Mouse (Mus musculus): ENCODE data around the gene 1700025C18Rik. TPM values are rescaled to one million over a fixed set of nuclear protein-coding genes. Genes with fewer than 3 reads are reported as not detected.

1700025C18Rik gene
- polyA plus RNA-seq, 1 experiment from 2014 or later: not detected

DNA sequence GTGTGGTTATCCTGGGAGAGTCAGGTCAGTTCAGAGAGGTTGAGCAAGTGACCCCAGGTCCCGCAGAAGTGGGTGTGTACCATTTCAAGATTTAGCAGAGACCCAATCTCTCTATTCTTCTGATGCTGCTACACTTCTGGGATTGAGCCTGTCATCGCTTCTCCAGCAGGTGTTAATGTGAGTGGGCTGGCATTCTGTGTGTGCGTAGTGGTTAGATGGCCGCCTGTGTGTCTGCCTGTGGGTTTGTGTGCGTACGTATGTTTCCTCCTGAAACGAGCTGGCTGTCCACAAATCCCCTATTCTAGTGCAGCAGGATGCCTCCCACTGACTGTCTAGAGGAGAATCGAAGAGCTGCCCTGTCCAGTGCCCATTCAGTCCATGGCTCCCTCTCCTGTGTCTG is 12.5 kb downstream of the 1700025C18Rik start:
- Histone ChIP-seq H3K4me3 (no peak overlapping the region), H3K9ac (no peak overlapping the region), H3K27ac (replicated peaks) (no peak overlapping the region), H3K4me2 (no peak overlapping the region), H3K9me3 (no peaks in the 10 kb centered on the region), H3K36me3 (no peaks in the 10 kb centered on the region), H3K27me3 (replicated peaks) (peaks cover 85% of the 10 kb centered on the region), H3K4me1 (peaks cover 13% of the 10 kb centered on the region)
- WGBS: 52% methylated on average over 8 of the region's 8 CpGs
- no peak for ATAC-seq (ENCODE audit: extremely low read depth, insufficient number of reproducible peaks, low FRiP score, low TSS enrichment)

DNA sequence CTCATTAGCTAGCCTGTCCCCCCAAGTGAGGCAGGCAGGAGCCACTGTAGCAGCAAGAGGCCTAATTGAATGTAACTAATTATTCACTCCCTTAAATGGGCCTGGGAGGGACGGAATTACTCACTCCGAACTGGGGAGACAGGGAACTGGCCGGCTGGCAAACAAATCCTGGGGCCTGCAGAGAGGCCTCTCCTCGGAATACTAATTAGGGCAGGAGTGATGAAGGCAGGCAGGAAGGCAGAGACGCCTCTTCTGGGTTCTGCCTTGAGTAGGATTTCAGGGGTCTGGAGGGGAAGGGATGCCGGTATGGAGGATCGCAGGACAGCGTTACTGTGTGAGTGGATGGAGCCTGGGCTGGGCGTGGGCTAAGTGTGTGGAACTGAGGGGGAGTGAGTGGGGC is 13.5 kb downstream of the 1700025C18Rik start:
- 5% methylated on average over 9 of the region's 9 CpGs for WGBS
- Histone ChIP-seq H3K4me1 (peaks cover 13% of the 10 kb centered on the region), H3K4me2 (no peak overlapping the region), H3K9ac (no peak overlapping the region), H3K27me3 (replicated peaks) (peaks cover 94% of the 10 kb centered on the region), H3K4me3 (no peak overlapping the region), H3K27ac (replicated peaks) (no peak overlapping the region), H3K9me3 (no peaks in the 10 kb centered on the region), H3K36me3 (no peaks in the 10 kb centered on the region)
- no peak for ATAC-seq (ENCODE audit: extremely low read depth, insufficient number of reproducible peaks, low FRiP score, low TSS enrichment)

DNA sequence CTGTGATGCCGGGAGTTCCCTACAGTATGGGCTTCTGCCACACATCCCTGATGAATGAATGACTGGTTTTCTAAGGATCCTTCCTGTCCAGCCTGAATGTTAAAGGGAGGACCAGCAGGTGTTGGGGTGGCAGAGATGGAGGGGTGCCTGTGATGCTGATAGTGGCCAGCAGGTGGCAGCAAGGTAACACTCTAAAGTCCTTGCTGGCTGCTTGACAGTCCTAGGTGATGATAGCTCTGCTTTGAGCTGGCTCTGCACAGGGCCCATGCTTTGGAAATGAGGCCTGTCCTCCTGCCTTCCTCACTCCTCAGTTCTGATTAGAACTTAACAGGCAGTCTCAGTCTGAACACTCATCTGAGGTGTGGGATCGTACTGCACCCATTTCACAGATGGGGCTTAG is 15.6 kb downstream of the 1700025C18Rik start:
- no peak overlapping the region for H3K9ac ChIP-seq
- no peaks in the 10 kb centered on the region for H3K9me3 ChIP-seq
- no peaks in the 10 kb centered on the region for H3K36me3 ChIP-seq
- no peak overlapping the region for H3K4me3 ChIP-seq
- no peak for ATAC-seq (ENCODE audit: extremely low read depth, insufficient number of reproducible peaks, low FRiP score, low TSS enrichment)
- no peak overlapping the region for H3K27ac ChIP-seq (replicated peaks)
- peaks cover 95% of the 10 kb centered on the region for H3K27me3 ChIP-seq (replicated peaks)
- 32% methylated on average over 2 of the region's 2 CpGs for WGBS
- peaks cover 16% of the 10 kb centered on the region for H3K4me1 ChIP-seq
- no peak overlapping the region for H3K4me2 ChIP-seq

DNA sequence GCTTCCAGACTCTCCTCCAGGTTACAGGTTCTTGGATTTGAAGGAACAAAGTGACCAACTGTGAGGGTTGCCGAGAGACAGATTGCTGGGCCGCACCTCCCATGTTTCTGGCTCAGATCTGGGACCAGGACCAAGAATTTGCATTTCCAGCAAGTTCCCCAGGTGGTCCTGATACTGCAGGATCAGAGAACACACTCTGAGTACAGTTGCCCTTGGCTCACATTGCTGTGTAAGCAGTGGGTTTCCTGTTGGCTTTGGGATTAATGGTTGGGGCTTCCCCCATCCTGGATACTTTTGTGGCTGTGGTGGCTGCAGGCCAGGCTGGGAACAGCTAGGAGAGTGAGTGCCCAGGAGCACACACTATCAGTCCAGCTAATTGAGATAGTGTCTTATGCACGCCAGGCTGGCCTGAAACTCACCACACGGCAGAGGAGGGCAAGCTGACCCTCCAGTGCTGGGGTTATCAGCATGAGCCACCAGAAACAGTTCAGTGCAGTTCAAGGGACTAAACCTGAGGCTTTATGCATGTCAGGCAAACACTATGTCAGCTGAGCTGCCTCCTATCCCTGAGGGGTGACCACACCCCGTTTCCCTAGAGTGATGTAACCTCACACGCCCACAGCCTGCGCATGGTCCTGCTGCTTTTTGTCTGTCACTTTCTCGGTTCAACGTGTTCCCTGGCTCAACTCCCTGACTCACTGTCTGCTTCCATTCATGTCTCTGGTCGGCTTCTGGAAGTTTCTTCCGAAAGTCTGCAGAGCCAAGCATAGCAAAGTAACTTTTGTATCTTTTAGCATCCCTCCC is 16.3 kb downstream of the 1700025C18Rik start:
- H3K9me3 ChIP-seq: no peaks in the 10 kb centered on the region
- WGBS: 24% methylated on average over 11 of the region's 11 CpGs
- peaks cover 16% of the 10 kb centered on the region for H3K4me1 ChIP-seq
- H3K27me3 ChIP-seq (replicated peaks): peaks cover 95% of the 10 kb centered on the region
- H3K9ac ChIP-seq: no peak overlapping the region
- ATAC-seq (ENCODE audit: extremely low read depth, insufficient number of reproducible peaks, low FRiP score, low TSS enrichment): no peak
- H3K36me3 ChIP-seq: no peaks in the 10 kb centered on the region
- no peak overlapping the region for H3K4me3 ChIP-seq
- H3K4me2 ChIP-seq: no peak overlapping the region
- H3K27ac ChIP-seq (replicated peaks): no peak overlapping the region

DNA sequence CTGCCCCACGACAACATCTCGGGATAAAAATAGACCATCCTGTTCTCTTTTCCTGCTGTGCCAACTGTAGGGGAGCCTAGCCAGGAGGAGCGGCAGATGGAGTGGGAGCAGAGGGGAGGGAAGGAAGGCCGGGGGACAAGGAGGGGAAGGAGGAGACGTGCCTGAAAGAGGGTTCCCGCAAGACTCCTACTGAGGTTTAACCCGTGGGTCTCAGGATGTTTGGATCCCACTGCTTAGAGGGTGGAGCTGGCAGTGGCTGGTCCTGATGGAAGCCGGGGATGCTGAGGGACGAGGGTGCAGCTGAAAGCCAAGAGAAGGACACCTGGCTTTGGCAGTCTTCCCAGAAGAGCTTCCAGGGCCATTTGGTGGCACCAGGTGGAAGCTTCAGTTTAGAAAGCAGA is 17.2 kb downstream of the 1700025C18Rik start:
- no peak overlapping the region for H3K9ac ChIP-seq
- H3K9me3 ChIP-seq: no peaks in the 10 kb centered on the region
- peaks cover 94% of the 10 kb centered on the region for H3K27me3 ChIP-seq (replicated peaks)
- 16% methylated on average over 9 of the region's 9 CpGs for WGBS
- ATAC-seq (ENCODE audit: extremely low read depth, insufficient number of reproducible peaks, low FRiP score, low TSS enrichment): no peak
- H3K4me3 ChIP-seq: no peak overlapping the region
- H3K4me2 ChIP-seq: no peak overlapping the region
- no peaks in the 10 kb centered on the region for H3K36me3 ChIP-seq
- H3K4me1 ChIP-seq: peaks cover 16% of the 10 kb centered on the region
- H3K27ac ChIP-seq (replicated peaks): no peak overlapping the region

DNA sequence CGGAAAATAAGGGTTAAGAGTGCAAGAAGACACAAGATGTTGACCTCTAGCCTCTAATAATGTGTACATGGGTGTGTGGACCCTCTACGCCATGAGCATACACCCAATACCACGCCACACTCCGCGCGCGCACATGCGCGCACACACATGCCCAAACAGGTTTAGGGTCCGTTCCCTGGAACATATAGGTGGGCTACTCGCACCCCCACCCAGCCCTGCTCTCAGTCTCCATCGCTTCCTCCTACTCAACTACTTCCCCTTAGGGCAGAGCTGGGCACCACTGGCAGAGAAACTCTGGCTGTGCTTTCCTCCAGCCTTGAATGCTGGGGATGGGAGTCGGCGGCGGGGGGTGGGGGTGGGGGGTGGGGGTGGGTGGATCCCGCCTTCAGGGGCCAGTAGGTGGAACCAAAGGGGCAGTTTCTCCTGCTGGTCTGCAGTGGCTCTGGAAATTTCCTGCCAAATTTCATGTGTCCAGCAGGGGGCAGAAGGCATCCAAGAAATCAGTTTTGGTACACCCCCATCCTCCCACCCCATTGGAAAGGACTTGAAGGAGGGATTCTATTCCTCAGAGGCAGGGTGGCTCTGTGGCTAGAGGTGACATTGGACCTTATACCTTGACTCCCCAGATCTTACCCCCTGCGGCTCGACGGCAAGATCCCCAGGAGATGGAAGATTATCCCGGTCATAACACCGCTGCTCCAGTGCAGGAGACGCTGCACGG is 20.3 kb downstream of the 1700025C18Rik start:
- WGBS: 23% methylated on average over 23 of the region's 23 CpGs
- no peak overlapping the region for H3K4me3 ChIP-seq
- no peak overlapping the region for H3K27ac ChIP-seq (replicated peaks)
- H3K4me1 ChIP-seq: peaks cover 16% of the 10 kb centered on the region
- H3K9ac ChIP-seq: no peak overlapping the region
- H3K36me3 ChIP-seq: no peaks in the 10 kb centered on the region
- H3K9me3 ChIP-seq: no peaks in the 10 kb centered on the region
- H3K4me2 ChIP-seq: peak overlapping the region; percentile 13; the same call in 1 of the 2 replicates
- H3K27me3 ChIP-seq (replicated peaks): peaks cover 75% of the 10 kb centered on the region
- no peak for ATAC-seq (ENCODE audit: extremely low read depth, insufficient number of reproducible peaks, low FRiP score, low TSS enrichment)

DNA sequence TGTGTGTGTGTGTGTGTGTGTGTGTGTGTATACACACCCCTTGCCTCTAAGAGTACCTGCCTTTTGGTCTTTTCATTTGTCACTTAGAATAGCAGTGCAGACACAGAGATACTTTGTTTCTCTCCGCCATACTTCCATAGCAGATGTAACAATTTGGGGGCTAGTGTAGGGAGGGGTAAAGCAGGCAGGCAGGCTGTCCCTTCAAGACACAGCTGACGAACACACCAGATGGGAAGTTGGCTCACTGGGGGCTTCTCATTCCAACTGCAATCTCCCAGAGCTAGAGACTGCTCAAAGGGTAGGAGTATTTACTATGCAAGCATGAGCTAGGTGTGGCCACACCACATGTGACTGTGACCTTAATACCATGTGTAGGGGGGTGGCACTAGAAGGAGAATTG is 21.7 kb downstream of the 1700025C18Rik start:
- Histone ChIP-seq H3K27me3 (replicated peaks) (peaks cover 62% of the 10 kb centered on the region), H3K36me3 (no peaks in the 10 kb centered on the region), H3K9ac (no peak overlapping the region), H3K9me3 (no peaks in the 10 kb centered on the region), H3K4me3 (no peak overlapping the region), H3K4me1 (peaks cover 9% of the 10 kb centered on the region), H3K27ac (replicated peaks) (no peak overlapping the region), H3K4me2 (no peak overlapping the region)
- ATAC-seq (ENCODE audit: extremely low read depth, insufficient number of reproducible peaks, low FRiP score, low TSS enrichment): no peak
- WGBS: 59% methylated on average over 2 of the region's 2 CpGs

DNA sequence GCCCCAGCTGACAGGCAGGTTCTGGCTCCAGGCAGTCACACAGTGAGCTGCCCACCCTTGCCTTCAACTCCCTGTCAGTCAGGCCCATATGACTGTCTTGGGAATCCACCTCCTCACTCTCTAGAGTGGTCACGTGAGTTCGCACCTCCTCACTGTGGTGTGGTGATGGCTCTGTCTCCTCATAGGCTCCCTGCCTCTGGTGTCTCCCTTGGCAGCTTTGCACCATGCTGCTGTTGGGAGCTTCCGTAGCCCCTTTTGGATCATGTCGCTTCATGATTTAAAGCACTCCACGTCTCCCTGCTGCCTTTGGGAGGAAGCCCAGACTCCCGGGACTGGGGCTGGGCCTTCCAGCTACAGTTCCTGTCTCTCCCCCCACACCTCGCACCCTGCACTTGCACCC is 26.1 kb downstream of the 1700025C18Rik start:
- 43% methylated on average over 7 of the region's 7 CpGs for WGBS
- Histone ChIP-seq H3K4me2 (no peak overlapping the region), H3K36me3 (no peaks in the 10 kb centered on the region), H3K4me1 (no peaks in the 10 kb centered on the region), H3K9me3 (no peaks in the 10 kb centered on the region), H3K27ac (replicated peaks) (no peak overlapping the region), H3K27me3 (replicated peaks) (peaks cover 26% of the 10 kb centered on the region), H3K9ac (no peak overlapping the region), H3K4me3 (no peak overlapping the region)
- ATAC-seq (ENCODE audit: extremely low read depth, insufficient number of reproducible peaks, low FRiP score, low TSS enrichment): no peak

DNA sequence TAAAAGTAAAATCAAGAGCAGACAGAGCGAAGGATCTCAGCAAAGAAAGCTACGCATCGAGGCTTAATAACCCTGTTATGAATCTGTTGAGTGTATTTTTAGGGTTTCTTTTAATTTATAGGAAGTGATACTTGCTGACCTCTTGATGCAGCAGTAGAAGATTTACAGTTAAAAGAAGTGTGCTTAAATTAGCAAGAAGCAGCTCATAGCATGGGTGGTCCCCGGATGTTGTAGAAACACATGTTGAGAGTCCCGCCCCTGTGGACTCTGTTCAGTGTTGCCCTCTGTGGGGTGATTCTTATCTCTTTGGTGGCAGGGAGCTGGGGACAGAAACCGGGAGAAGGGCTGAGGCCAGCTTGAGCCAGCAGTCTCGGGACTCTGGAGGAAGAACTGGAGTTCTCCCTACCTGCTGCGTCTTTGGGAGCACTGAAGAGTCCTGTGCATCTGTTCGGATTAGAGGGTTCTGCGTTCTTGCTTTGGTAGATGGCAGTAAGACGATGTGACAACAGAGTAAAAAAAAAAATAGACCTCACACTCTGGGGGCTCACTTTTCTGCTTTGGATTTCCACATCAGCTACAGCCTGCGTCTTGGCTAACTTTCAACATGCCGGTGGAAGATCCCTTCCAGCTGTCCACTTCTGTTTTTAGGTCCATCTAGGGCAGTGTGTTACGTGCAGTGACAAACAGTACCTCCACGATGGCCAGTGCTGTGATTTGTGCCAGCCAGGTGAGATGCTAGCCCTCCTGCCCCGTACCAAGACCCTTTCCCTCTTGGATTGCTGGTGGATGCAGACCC is 28.7 kb downstream of the 1700025C18Rik start:
- H3K36me3 ChIP-seq: no peaks in the 10 kb centered on the region
- H3K4me1 ChIP-seq: no peaks in the 10 kb centered on the region
- H3K27ac ChIP-seq (replicated peaks): no peak overlapping the region
- no peaks in the 10 kb centered on the region for H3K9me3 ChIP-seq
- no peak overlapping the region for H3K4me3 ChIP-seq
- no peak overlapping the region for H3K4me2 ChIP-seq
- no peak overlapping the region for H3K9ac ChIP-seq
- ATAC-seq (ENCODE audit: extremely low read depth, insufficient number of reproducible peaks, low FRiP score, low TSS enrichment): no peak
- whole genome bisulfite sequencing: 65% methylated on average over 16 of the region's 16 CpGs
- H3K27me3 ChIP-seq (replicated peaks): peaks cover 24% of the 10 kb centered on the region

DNA sequence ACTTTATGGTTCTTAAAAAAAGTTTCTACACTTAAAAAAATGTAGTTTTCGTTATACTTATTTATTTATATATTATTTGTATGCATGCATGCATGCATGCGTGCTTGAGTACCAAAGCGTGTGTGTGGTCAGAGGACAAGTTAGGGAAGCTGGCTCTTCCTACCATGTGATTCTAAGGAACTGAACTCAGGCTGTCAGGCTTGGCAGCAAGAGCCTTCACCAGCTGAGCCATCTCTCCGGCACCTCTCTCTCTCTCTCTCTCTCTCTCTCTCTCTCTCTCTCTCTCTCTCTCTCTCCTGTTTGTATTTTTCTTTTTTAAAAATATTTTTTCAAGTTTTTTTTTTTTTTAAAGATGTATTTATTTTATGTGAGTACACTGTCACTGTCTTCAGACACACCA is 30.6 kb downstream of the 1700025C18Rik start:
- H3K9me3 ChIP-seq: no peaks in the 10 kb centered on the region
- H3K4me1 ChIP-seq: peaks cover 14% of the 10 kb centered on the region
- no peak for ATAC-seq (ENCODE audit: extremely low read depth, insufficient number of reproducible peaks, low FRiP score, low TSS enrichment)
- H3K27ac ChIP-seq (replicated peaks): no peak overlapping the region
- 86% methylated on average over 4 of the region's 4 CpGs for WGBS
- peaks cover 24% of the 10 kb centered on the region for H3K27me3 ChIP-seq (replicated peaks)
- H3K36me3 ChIP-seq: no peaks in the 10 kb centered on the region
- H3K9ac ChIP-seq: no peak overlapping the region
- no peak overlapping the region for H3K4me2 ChIP-seq
- no peak overlapping the region for H3K4me3 ChIP-seq

DNA sequence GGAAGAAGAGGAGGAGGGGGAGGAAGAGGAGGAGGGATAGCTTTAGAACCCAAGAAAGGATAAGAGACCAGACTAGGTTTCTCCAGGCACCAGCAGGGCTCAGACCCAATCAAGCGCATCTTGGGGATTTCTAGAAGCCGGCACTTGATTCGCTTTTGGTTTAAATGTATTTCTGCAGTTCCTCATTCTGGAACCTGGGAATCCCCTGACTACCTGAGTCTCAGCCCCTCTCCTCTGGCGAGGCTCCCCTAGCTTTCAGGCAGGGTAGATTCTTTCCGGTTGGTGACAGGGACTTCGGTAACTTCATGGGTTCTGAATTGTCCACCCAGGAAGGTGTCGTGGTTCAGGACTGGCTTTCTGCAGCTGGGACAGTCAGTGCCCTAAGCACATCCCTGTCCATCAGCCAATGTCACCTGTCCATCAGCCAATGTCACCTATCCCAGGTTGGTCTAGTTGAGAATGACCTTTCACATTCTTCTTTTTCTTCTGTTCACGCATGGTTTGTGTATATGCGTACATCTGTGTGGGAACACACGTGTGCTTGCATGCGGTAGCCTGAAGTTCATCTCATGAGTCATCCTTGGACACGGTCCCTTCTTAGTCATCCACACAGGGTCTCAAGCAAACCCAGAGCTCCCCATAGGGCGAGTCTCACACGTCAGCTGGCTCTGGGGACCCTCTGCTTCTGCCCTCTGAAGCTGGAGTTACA is 34.0 kb downstream of the 1700025C18Rik start:
- no peak for ATAC-seq (ENCODE audit: extremely low read depth, insufficient number of reproducible peaks, low FRiP score, low TSS enrichment)
- Histone ChIP-seq H3K4me1 (peaks cover 17% of the 10 kb centered on the region), H3K27me3 (replicated peaks) (peaks cover 39% of the 10 kb centered on the region), H3K27ac (replicated peaks) (no peak overlapping the region), H3K4me2 (peak overlapping the region; percentile 69), H3K9ac (0 out of 2 replicates have a peak overlapping the region, but pooled peaks have one; percentile 61), H3K4me3 (peak overlapping the region; percentile 48), H3K36me3 (no peaks in the 10 kb centered on the region), H3K9me3 (no peaks in the 10 kb centered on the region; the same call in 1 of the 2 replicates)
- WGBS: 65% methylated on average over 14 of the region's 14 CpGs

Measured in heart, embryonic 13.5 days (tissue).